Mouse (Mus musculus) liver, embryonic 15.5 days (tissue): ENCODE data around the gene Snta1. TPM values are rescaled to one million over a fixed set of nuclear protein-coding genes. Genes with fewer than 3 reads are reported as not detected.
A peak's percentile ranks its signal among the peaks of the same experiment; 100 is the strongest.

Experiments used
- ATAC-seq: fragments of 200-750 bp; cut with Nextera tagmentation; 2 replicates; pipeline ENCODE4 v1.8.0; 2017; ENCODE audit warnings: moderate number of reproducible peaks, mild to moderate bottlenecking, moderate library complexity; ENCODE audit not compliant: insufficient read depth
- H3K27ac ChIP-seq: fragments of 300-500 bp; sonication (generic); replicated peaks from 2 replicates; pipeline ENCODE4 v1.5.1; 2015; ENCODE audit warnings: mild to moderate bottlenecking, inconsistent platforms
- H3K27me3 ChIP-seq: fragments of 300-500 bp; sonication (generic); 2 replicates; pipeline ENCODE4 v1.6.1; 2015; ENCODE audit warnings: mild to moderate bottlenecking, inconsistent platforms
- H3K36me3 ChIP-seq: fragments of 300-500 bp; sonication (generic); replicated peaks from 2 replicates; pipeline ENCODE4 v1.6.1; 2015; ENCODE audit warnings: moderate library complexity, mild to moderate bottlenecking, inconsistent platforms
- H3K4me1 ChIP-seq: fragments of 300-500 bp; sonication (generic); replicated peaks from 2 replicates; pipeline ENCODE4 v1.6.1; 2015; ENCODE audit warnings: inconsistent platforms
- H3K4me2 ChIP-seq: fragments of 300-500 bp; sonication (generic); 2 replicates; pipeline ENCODE4 v1.6.1; 2015; ENCODE audit warnings: moderate library complexity, mild to moderate bottlenecking, inconsistent platforms
- H3K4me3 ChIP-seq: fragments of 300-500 bp; sonication (generic); replicated peaks from 2 replicates; pipeline ENCODE4 v1.5.1; 2015; ENCODE audit warnings: mild to moderate bottlenecking, inconsistent platforms
- H3K9ac ChIP-seq: fragments of 300-500 bp; sonication (generic); 2 replicates; pipeline ENCODE4 v1.6.1; 2015; ENCODE audit warnings: moderate library complexity, mild to moderate bottlenecking, inconsistent platforms
- H3K9me3 ChIP-seq: fragments of 300-500 bp; sonication (generic); replicated peaks from 2 replicates; pipeline ENCODE4 v1.6.1; 2016; ENCODE audit warnings: inconsistent platforms
- WGBS: fragments of 180-500 bp; shearing (Covaris S2); methylation state at CpG from one replicate; pipeline ENCODE4 v1.1.7; 2015; ENCODE audit warnings: mixed read lengths; ENCODE audit not compliant: insufficient replicate concordance; 5-methylcytosine and 5-hydroxymethylcytosine counted together
- polyA plus RNA-seq: library from polyadenylated mRNA; unstranded; fragments of >200 nt; fragmentation: Nextera tagmentation; extraction: Ambion mirVana; gene quantifications from 2 replicates; pipeline ENCODE4 v1.2.1, GENCODE M21; 2015

Gene Snta1
- polyA plus RNA-seq, 1 experiment from 2014 or later, result 2.9 TPM

DNA sequence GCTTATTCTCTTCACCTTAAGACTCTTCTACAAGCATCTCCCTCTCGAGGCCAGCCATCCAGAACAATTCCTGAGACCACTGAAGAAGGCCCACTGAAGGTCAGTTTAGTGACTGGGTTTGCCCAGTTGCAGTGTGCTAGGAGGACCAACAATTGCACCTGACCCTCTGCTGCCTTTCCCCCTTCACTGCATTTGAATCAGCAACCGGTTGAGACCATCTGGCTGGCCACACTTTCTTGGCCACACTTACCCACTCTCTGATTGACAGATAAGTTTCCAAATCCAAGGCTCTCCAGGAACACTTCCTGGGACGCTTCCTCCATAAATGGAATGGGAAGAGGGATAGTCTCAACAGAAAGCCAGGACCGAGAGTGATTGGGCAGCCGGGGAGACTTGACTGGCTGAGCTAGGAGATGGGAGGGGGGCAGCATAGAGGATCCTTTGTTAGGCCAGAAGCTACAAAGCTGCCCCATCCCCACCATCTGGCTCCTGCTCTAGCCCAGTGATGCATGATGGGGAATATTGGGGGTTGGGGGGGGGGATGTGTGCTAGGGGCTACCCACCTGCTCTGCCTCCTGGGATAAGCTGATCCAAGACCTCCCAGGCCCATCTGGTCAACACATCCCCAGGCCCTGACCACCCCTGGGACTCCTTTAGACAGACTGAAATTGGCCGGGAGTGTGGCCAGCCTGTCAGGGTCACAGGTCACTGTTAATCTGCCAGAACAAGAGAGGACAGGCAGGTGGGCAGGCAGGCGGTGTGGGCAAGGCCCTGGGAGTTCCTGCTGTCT is 13.2 kb upstream of the Snta1 start:
- Histone ChIP-seq H3K36me3 (no peaks in the 10 kb centered on the region), H3K9ac (no peak overlapping the region), H3K4me1 (no peaks in the 10 kb centered on the region), H3K27ac (no peak overlapping the region), H3K4me3 (no peak overlapping the region), H3K4me2 (no peak overlapping the region), H3K9me3 (no peaks in the 10 kb centered on the region), H3K27me3 (peaks cover 8% of the 10 kb centered on the region; the same call in 1 of the 2 replicates)
- no peak for ATAC-seq
- 49% methylated on average over 7 of the region's 7 CpGs for WGBS

DNA sequence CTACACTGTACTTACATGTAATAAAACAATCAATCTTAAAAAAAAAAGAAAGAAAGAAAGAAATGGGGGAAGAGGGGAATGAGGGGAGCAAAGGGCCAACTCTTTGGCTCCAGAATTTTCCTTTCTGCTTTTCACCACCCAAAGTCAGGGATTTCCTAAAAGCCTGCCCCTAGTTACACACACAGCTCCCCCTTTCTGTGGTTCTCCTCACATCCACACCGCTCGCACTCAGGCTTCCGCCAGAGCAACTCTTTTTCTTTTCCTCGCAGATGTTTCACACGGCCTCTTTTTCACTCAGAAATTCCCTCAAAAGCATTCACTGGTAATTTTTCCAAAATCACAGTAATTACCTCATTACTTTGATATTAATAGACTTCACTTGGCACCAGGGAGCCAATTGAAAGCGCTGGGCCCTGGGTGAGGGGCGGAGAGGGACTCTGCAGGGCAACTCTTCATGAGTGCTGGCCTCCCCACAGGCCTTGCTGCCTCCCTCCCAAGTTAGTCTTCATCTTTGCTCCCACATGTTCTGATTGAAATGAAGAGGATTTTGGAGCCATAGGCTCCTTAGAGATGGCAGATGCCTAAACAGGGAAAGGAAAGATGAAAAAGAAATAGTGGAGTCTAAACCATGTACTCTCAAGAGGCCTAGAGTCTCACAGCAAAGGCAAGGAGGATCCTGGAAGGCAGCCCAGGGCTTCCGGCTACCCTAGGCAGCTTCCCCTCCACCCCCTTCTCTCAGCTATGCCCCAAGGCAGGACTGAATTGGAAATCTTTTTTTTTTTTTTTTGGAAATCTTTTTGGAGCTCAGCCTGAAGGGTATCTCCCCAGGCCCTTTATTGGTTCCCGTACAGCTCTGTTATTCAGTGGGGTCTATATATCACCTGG is 12.0 kb upstream of the Snta1 start:
- Histone ChIP-seq H3K36me3 (no peaks in the 10 kb centered on the region), H3K4me3 (no peak overlapping the region), H3K27me3 (peaks cover 7% of the 10 kb centered on the region; the same call in 1 of the 2 replicates), H3K4me2 (no peak overlapping the region), H3K27ac (no peak overlapping the region), H3K4me1 (no peaks in the 10 kb centered on the region), H3K9me3 (no peaks in the 10 kb centered on the region), H3K9ac (no peak overlapping the region)
- ATAC-seq, result no peak
- WGBS, result 81% methylated on average over 9 of the region's 9 CpGs

DNA sequence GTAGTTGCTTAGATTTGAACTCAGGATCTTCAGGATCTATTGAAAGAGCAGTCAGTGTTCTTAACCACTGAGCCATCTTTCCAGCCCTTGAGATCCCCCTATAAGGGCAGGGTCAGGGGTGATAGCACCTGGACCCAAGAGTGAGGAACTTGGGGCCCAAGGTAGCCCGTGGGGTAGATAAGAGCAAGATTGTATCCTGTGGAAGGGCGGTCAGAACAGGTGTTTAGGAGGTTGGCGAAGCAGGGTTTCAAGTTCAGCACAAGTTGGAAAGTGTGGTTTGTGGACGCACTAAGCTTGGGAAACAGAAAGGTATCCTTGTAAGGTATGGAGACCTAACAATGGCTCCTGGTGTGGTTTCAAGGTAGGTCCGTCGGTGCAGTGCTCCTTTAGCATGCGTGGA is 10.1 kb upstream of the Snta1 start:
- no peak overlapping the region for H3K9ac ChIP-seq
- H3K27me3 ChIP-seq, result peaks cover 7% of the 10 kb centered on the region; the same call in 1 of the 2 replicates
- H3K9me3 ChIP-seq, result no peaks in the 10 kb centered on the region
- ATAC-seq, result no peak
- no peak overlapping the region for H3K27ac ChIP-seq
- no peaks in the 10 kb centered on the region for H3K4me1 ChIP-seq
- WGBS, result 65% methylated on average over 7 of the region's 7 CpGs
- no peak overlapping the region for H3K4me2 ChIP-seq
- H3K36me3 ChIP-seq, result no peaks in the 10 kb centered on the region
- no peak overlapping the region for H3K4me3 ChIP-seq

DNA sequence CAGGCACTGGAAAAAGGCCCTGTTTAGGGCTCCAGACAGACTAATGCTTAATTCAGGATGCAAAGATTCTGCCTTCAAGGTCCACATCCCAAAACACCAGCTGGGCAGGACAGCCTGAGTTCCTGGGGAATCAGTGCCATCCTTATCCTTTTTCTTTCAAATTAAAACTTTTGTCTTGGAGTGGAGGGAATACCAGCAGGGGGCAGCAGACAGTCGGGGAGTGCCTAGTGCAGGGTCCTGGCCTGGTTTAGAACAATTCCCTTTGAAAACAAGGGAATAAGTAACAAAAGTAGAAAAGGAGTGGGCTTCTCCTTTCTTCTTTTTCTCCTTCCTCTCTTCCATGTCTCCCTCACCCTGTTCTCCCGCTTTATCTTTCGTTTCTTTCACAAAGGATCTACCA is 9.2 kb upstream of the Snta1 start:
- Histone ChIP-seq H3K4me2 (no peak overlapping the region), H3K4me1 (no peaks in the 10 kb centered on the region), H3K9me3 (no peaks in the 10 kb centered on the region), H3K4me3 (no peak overlapping the region), H3K27me3 (peaks cover 6% of the 10 kb centered on the region; the same call in 1 of the 2 replicates), H3K27ac (no peak overlapping the region), H3K9ac (no peak overlapping the region), H3K36me3 (no peaks in the 10 kb centered on the region)
- ATAC-seq, result no peak
- WGBS, result 30% methylated on average over 3 of the region's 3 CpGs

DNA sequence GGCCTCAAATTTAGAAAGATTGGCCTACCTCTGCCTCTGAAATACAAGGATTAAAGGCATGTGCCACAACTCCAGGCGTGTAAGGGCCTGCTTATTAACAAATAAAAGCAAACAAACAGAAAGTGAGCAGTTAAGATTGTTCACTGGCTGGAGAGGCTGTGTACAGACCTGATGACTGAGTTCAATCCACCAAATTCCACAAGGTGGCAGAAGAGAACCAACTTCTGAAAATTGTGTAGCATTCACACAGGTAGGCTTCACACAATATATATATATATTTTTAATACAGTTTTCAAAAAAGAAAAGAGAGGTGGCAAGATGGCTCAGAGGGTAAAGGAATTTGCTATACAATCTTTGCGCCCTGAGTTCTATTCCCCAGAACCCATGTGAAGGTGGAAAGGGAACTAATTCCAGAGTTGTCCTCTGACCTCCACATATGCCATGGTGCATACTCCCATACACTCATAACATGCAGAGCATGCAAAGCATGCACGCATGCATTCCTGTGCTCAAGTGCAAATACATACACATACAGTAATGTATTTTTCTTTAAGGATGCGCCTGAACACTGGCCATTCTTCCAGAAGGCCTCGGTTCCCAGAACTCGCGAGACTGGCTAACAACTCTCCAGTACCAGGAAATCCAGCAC is 4.2 kb upstream of the Snta1 start:
- 61% methylated on average over 7 of the region's 7 CpGs for WGBS
- no peaks in the 10 kb centered on the region for H3K36me3 ChIP-seq

DNA sequence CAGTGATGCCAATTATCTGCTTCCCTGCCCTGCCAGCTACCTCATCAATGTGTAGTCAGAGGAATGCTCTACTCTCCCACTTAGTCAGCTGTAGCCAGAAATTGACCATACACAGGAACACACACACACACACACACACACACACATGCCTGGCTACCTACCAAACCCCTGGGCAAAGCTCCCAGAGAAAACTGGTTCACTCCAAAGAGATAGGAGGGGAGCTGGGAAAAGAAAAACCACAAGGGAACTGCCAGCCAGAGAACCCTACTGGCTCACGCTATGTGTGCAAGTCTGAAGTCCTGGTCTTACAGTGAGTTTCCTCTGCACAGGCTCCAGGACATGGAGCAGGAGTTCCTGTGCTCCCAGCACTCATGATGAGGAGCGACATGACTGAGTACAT is 2.5 kb upstream of the Snta1 start:
- Histone ChIP-seq H3K27me3 (peaks cover 51% of the 10 kb centered on the region), H3K27ac (no peak overlapping the region), H3K4me2 (no peak overlapping the region), H3K9ac (no peak overlapping the region), H3K9me3 (no peaks in the 10 kb centered on the region), H3K4me1 (peaks cover 16% of the 10 kb centered on the region), H3K36me3 (no peaks in the 10 kb centered on the region), H3K4me3 (no peak overlapping the region)
- 47% methylated on average over 2 of the region's 2 CpGs for WGBS
- no peak for ATAC-seq

More for the DNA sequence above, 4.2 kb upstream of the Snta1 start:
- Histone ChIP-seq H3K27ac (no peak overlapping the region), H3K9me3 (no peaks in the 10 kb centered on the region), H3K4me2 (no peak overlapping the region), H3K27me3 (peaks cover 34% of the 10 kb centered on the region), H3K4me1 (peaks cover 13% of the 10 kb centered on the region), H3K9ac (no peak overlapping the region), H3K4me3 (no peak overlapping the region)
- ATAC-seq, result no peak

DNA sequence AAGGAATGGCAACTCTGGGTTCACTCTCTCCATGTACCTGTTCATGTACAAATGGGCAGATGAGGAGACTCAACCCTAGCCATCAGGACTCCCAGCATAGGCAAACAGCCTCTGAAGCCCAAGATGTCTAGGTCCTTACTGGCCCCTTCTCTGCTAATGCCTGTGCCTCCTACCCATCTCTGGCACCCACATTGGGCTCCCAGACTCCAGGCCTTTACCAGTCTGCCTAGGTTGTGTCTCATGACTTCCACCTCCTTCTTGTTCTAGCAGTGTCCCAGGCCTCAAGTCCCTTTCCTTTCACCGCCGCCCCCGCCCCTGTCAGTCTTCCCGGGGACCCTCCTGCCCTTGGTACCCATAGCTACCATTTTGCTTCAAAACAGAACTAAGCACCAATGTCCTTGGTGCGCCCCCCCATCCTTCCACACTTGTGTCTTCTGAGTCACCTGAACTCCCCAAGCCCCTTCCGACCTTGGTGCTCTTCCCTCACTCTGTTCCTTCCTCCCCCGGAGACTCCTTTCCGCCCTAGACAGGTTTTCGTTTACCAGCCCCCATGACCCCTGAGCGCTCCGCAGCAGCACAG is 746 bp downstream of the Snta1 start:
- 31% methylated on average over 11 of the region's 11 CpGs for WGBS
- Histone ChIP-seq H3K9me3 (no peaks in the 10 kb centered on the region), H3K9ac (peak overlapping the region; percentile 57), H3K4me2 (peak overlapping the region; percentile 93), H3K27ac (no peak overlapping the region), H3K27me3 (peaks cover 53% of the 10 kb centered on the region), H3K4me3 (peak overlapping the region; percentile 67), H3K4me1 (peaks cover 16% of the 10 kb centered on the region), H3K36me3 (no peaks in the 10 kb centered on the region)
- no peak for ATAC-seq

DNA sequence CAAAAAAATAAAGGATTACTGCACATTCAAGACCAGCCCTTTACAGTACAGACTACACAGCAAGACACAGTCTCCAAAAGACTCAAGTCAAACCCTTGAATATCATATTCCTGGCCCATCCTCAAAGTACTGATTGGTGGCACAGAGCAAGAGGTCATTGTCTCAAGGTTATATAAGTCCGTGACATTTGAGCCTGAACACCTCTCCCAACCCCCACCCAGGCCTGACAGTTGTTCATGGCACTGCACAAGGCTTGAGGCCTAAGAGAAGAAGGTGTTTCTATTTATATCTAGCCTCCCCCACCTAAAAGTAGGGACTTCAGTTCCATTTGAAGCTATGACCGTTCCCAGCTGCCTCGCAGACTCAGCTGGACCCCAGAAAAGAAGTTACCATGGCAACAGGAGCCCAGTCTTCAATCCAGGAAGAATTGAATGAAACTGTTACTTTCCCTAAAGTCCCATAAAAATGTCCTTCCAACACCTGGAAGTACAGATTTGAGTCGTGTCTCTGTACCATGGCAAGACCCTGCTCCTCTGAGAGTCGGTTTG is 2.4 kb downstream of the Snta1 start:
- H3K4me3 ChIP-seq, result no peak overlapping the region
- H3K36me3 ChIP-seq, result no peaks in the 10 kb centered on the region
- H3K27me3 ChIP-seq, result peaks cover 47% of the 10 kb centered on the region
- H3K9me3 ChIP-seq, result no peaks in the 10 kb centered on the region
- H3K4me1 ChIP-seq, result peaks cover 16% of the 10 kb centered on the region
- 60% methylated on average over 5 of the region's 5 CpGs for WGBS
- H3K9ac ChIP-seq, result no peak overlapping the region
- no peak overlapping the region for H3K27ac ChIP-seq
- no peak overlapping the region for H3K4me2 ChIP-seq
- no peak for ATAC-seq

DNA sequence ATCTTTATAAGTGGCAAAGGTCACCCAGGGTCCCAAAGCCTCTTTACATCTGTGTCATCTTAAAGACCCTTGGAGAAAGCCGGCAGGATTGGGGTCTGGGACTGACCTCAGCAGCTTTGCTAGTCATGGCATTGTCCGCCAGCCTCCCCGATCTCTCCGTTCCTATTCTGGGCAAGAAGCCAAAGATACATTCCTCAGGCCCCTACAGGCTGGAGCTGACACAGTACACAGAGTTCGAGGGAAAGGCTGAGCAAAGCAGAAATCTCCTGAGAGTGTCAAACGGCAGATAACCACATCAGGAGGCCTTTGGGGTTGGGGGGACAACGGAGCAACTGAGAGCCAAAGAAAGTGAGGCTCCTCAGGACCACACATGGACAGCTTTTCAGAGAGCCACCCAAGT is 5.1 kb downstream of the Snta1 start:
- WGBS, result 37% methylated on average over 7 of the region's 7 CpGs
- H3K4me1 ChIP-seq, result peaks cover 9% of the 10 kb centered on the region
- ATAC-seq, result no peak
- no peaks in the 10 kb centered on the region for H3K9me3 ChIP-seq
- peaks cover 26% of the 10 kb centered on the region for H3K27me3 ChIP-seq
- H3K9ac ChIP-seq, result no peak overlapping the region
- no peaks in the 10 kb centered on the region for H3K36me3 ChIP-seq
- no peak overlapping the region for H3K4me2 ChIP-seq
- H3K4me3 ChIP-seq, result no peak overlapping the region
- H3K27ac ChIP-seq, result no peak overlapping the region

DNA sequence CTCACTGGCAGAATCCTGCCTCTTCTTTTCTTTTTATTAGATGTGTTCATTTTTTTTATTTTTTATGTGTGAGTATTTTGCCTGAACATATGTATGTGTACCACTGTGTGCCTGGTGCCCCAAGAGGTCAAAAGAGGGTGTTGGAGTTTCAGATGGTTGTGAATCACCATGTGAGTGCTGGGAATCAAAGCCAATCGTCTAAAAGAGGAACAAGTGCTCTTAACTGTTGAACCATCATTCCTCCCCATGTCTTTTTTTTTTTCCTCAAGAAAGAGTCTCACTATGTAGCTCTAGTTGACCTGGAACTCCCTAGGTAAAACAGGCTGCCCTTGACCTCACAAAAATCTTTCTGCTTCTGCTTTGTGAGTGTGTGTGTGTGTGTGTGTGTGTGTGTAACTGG is 5.9 kb downstream of the Snta1 start:
- no peaks in the 10 kb centered on the region for H3K36me3 ChIP-seq
- no peaks in the 10 kb centered on the region for H3K9me3 ChIP-seq
- peaks cover under 1% of the 10 kb centered on the region; the same call in 1 of the 2 replicates for H3K4me1 ChIP-seq
- H3K4me2 ChIP-seq, result no peak overlapping the region
- no peak overlapping the region for H3K4me3 ChIP-seq
- peaks cover 18% of the 10 kb centered on the region for H3K27me3 ChIP-seq
- H3K9ac ChIP-seq, result no peak overlapping the region
- 8% methylated on average over 1 of the region's 1 CpGs for WGBS
- no peak overlapping the region for H3K27ac ChIP-seq
- ATAC-seq, result no peak
